ENCODE assay signal across 9 mouse cellular contexts in genomic region chr7:110156712-110157260, GRCm38 (mm10). TPM values are rescaled to one million over a fixed set of nuclear protein-coding genes. Genes with fewer than 3 reads are reported as not detected.
DNase-seq lines count a peak whose midpoint lies in the region; ATAC-seq and TF ChIP-seq lines count a peak whose summit lies in the region.
"Had no signal": no experiment of that assay in that cellular context is flagged by ENCODE, and none has a peak within 500 bp of the region (broad histone marks: within the 10 kb centered on the region; RNA-seq: fewer than 3 reads in every experiment).

No protein-coding gene starts in this region.

- TF ChIP-seq EP300 in MEL (IDR thresholded peaks at IDR 0.05; ENCODE audit: low read depth in 1 of 2, low read length in 2 of 2) = peak; percentile 68 to 75

- peak; percentile 44; the same call in 1 of the 2 replicates for ATAC-seq in lung, embryonic 15.5 days (ENCODE audit: borderline replicate concordance, extremely low read depth, low FRiP score, low TSS enrichment)
- ATAC-seq in forebrain, embryonic 14.5 days = no peak

- no peaks in the 10 kb centered on the region for H3K27me3 ChIP-seq in MEL (ENCODE audit: control insufficient read depth in 1 of 2, insufficient read depth in 2 of 2, low read length in 2 of 2)
- no peaks in the 10 kb centered on the region for H3K27me3 ChIP-seq in lung, embryonic 15.5 days
- no peaks in the 10 kb centered on the region for H3K27me3 ChIP-seq in forebrain, embryonic 14.5 days (replicated peaks; ENCODE audit: control insufficient read depth, insufficient read depth, low read length)
- H3K27me3 ChIP-seq: limb, embryonic 12.5 days had no signal

- H3K9me3 ChIP-seq in MEL (replicated peaks; ENCODE audit: insufficient read depth, low read length) = no peaks in the 10 kb centered on the region
- H3K9me3 ChIP-seq in lung, embryonic 15.5 days = no peaks in the 10 kb centered on the region
- H3K9me3 ChIP-seq in forebrain, embryonic 14.5 days (replicated peaks; ENCODE audit: control insufficient read depth, low read length) = no peaks in the 10 kb centered on the region
- H3K9me3 ChIP-seq: limb, embryonic 12.5 days had no signal

- peak overlapping the region; percentile 61 for H3K9ac ChIP-seq in MEL (ENCODE audit: control insufficient read depth, low read depth, low read length, poor library complexity, severe bottlenecking)
- no peak overlapping the region for H3K9ac ChIP-seq in lung, embryonic 15.5 days
- no peak overlapping the region for H3K9ac ChIP-seq in forebrain, embryonic 14.5 days (ENCODE audit: low read length)
- H3K9ac ChIP-seq: limb, embryonic 12.5 days had no signal

- no peaks in the 10 kb centered on the region for H3K79me2 ChIP-seq in MEL (ENCODE audit: control insufficient read depth, insufficient read depth, low read length, poor library complexity)

- intact Hi-C loops in heart, postnatal 10 days (cut with DNase I) = no loop called here

- peak overlapping the region; percentile 45 to 51 for H3K4me3 ChIP-seq in MEL (ENCODE audit: control insufficient read depth in 1 of 2, insufficient read depth in 1 of 2, low read depth in 2 of 2, low read length in 2 of 2)
- no peak overlapping the region for H3K4me3 ChIP-seq in lung, embryonic 15.5 days
- no peak overlapping the region for H3K4me3 ChIP-seq in forebrain, embryonic 14.5 days (ENCODE audit: low read depth, low read length)
- H3K4me3 ChIP-seq: limb, embryonic 12.5 days had no signal

- peak overlapping the region; percentile 14 for H3K4me2 ChIP-seq in lung, embryonic 15.5 days
- H3K4me2 ChIP-seq in forebrain, embryonic 14.5 days (ENCODE audit: low read length) = no peak overlapping the region
- H3K4me2 ChIP-seq: limb, embryonic 12.5 days had no signal

- peak; percentile 23 to 30 for DNase-seq in cerebellum, postnatal 10 days
- no peak for DNase-seq in cerebellum, postnatal 36 days
- DNase-seq in MEL (ENCODE audit: low read depth, low spot score) = peak; percentile 93
- DNase-seq in heart, postnatal 10 days = peak; percentile 56 to 68
- no peak for DNase-seq in layer of hippocampus, postnatal 25 days (ENCODE audit: extremely low spot score in 1 of 2, low spot score in 1 of 2)
- no peak for DNase-seq in forebrain, embryonic 14.5 days (ENCODE audit: low spot score)
- no peak for DNase-seq in left cerebral cortex, adult 9 months (ENCODE audit: low spot score in 2 of 2)

- no peak for TF ChIP-seq CTCF in MEL (IDR thresholded peaks at IDR 0.05 in 2 of 3, conservative IDR thresholded peaks at IDR 0.05 in 1 of 3; ENCODE audit: control insufficient read depth in 1 of 3, insufficient read depth in 1 of 3, low read depth in 2 of 3, low read length in 3 of 3, poor library complexity in 1 of 3, severe bottlenecking in 1 of 3)

- peak overlapping the region; percentile 74 for H3K27ac ChIP-seq in MEL (ENCODE audit: control insufficient read depth, low read depth, low read length)
- H3K27ac ChIP-seq in lung, embryonic 15.5 days = peak overlapping the region; percentile 72
- H3K27ac ChIP-seq in forebrain, embryonic 14.5 days (ENCODE audit: low read depth, low read length) = no peak overlapping the region
- H3K27ac ChIP-seq: limb, embryonic 12.5 days had no signal

- H3K36me3 ChIP-seq in MEL (ENCODE audit: control insufficient read depth in 1 of 2, insufficient read depth in 2 of 2, low read length in 2 of 2) = peaks cover 0 to 16% of the 10 kb centered on the region in 2 experiments; a peak in 2 of 4 replicates
- no peaks in the 10 kb centered on the region for H3K36me3 ChIP-seq in lung, embryonic 15.5 days
- H3K36me3 ChIP-seq in forebrain, embryonic 14.5 days (ENCODE audit: control insufficient read depth, insufficient read depth, low read length) = no peaks in the 10 kb centered on the region
- H3K36me3 ChIP-seq: limb, embryonic 12.5 days had no signal

- WGBS in lung, embryonic 15.5 days = 22% methylated on average over 4 of the region's 4 CpGs
- WGBS in forebrain, embryonic 14.5 days = 59% methylated on average over 4 of the region's 4 CpGs

- TF ChIP-seq POLR2A in MEL (IDR thresholded peaks at IDR 0.05; ENCODE audit: control insufficient read depth in 1 of 2, insufficient read depth in 1 of 2, low read depth in 1 of 2, low read length in 2 of 2, poor library complexity in 1 of 2) = peak in 1 of 2 experiments; percentile 40; a peak in 1 of 4 replicates

- no peak for TF ChIP-seq RAD21 in MEL (IDR thresholded peaks at IDR 0.05; ENCODE audit: low read depth, low read length)

- H3K4me1 ChIP-seq in MEL (ENCODE audit: control insufficient read depth in 1 of 2, insufficient read depth in 2 of 2, low read length in 2 of 2) = peaks cover 8 to 20% of the 10 kb centered on the region in 2 experiments
- peaks cover 30% of the 10 kb centered on the region for H3K4me1 ChIP-seq in lung, embryonic 15.5 days
- H3K4me1 ChIP-seq in forebrain, embryonic 14.5 days (ENCODE audit: control insufficient read depth, insufficient read depth, low read length) = no peaks in the 10 kb centered on the region
- H3K4me1 ChIP-seq: limb, embryonic 12.5 days had no signal

TF ChIP-seq in MEL, 35 proteins besides CTCF, POLR2A, EP300 and RAD21 (continues in another document):
- TF ChIP-seq KAT2A (conservative IDR thresholded peaks at IDR 0.05; ENCODE audit: low read depth, low read length) (no peak), MAFK (IDR thresholded peaks at IDR 0.05; ENCODE audit: borderline replicate concordance, low read depth, low read length) (no peak), UBTF (IDR thresholded peaks at IDR 0.05; ENCODE audit: borderline replicate concordance, insufficient read depth, low read depth, low read length) (no peak), CHD2 (IDR thresholded peaks at IDR 0.05; ENCODE audit: low read length) (peak; percentile 15; the same call in 1 of the 2 replicates), E2F4 (IDR thresholded peaks at IDR 0.05; ENCODE audit: borderline replicate concordance, low read depth, low read length) (peak; percentile 61; the same call in 1 of the 2 replicates), GATA1 (IDR thresholded peaks at IDR 0.05; ENCODE audit: low read depth, low read length) (peak; percentile 80), TAL1 (IDR thresholded peaks at IDR 0.05; ENCODE audit: low read length) (peak; percentile 26; the same call in 1 of the 2 replicates), MXI1 (IDR thresholded peaks at IDR 0.05; ENCODE audit: low read depth, low read length) (peak; percentile 73), ZC3H11A (IDR thresholded peaks at IDR 0.05; ENCODE audit: low read depth, low read length) (peak; percentile 28), TBP (IDR thresholded peaks at IDR 0.05; ENCODE audit: low read depth, low read length) (peak; percentile 16; the same call in 1 of the 2 replicates), POLR2AphosphoS5 (IDR thresholded peaks at IDR 0.05; ENCODE audit: borderline replicate concordance, low read depth, low read length) (no peak), USF2 (IDR thresholded peaks at IDR 0.05; ENCODE audit: borderline replicate concordance in 1 of 2, insufficient read depth in 1 of 2, low read depth in 1 of 2, low read length in 2 of 2) (no peak), ZMIZ1 (IDR thresholded peaks at IDR 0.05; ENCODE audit: low read depth, low read length) (peak; percentile 58; the same call in 1 of the 2 replicates), ETS1 (IDR thresholded peaks at IDR 0.05; ENCODE audit: low read depth, low read length) (peak; percentile 77), MEF2A (IDR thresholded peaks at IDR 0.05; ENCODE audit: extremely low read depth, insufficient replicate concordance, low read depth, low read length, poor library complexity, severe bottlenecking) (peak; percentile 44; the same call in 1 of the 2 replicates), HCFC1 (IDR thresholded peaks at IDR 0.05; ENCODE audit: low read depth, low read length) (peak; percentile 51; the same call in 1 of the 2 replicates), CHD1 (IDR thresholded peaks at IDR 0.05; ENCODE audit: low read depth, low read length) (no peak), TCF12 (IDR thresholded peaks at IDR 0.05; ENCODE audit: low read depth, low read length) (peak; percentile 63), SMC3 (IDR thresholded peaks at IDR 0.05; ENCODE audit: low read depth, low read length) (peak; percentile 26; the same call in 1 of the 2 replicates), POLR2AphosphoS2 (IDR thresholded peaks at IDR 0.05; ENCODE audit: low read length) (peak; percentile 29; the same call in 1 of the 2 replicates), MAZ (IDR thresholded peaks at IDR 0.05; ENCODE audit: low read depth, low read length) (peak; percentile 92), NRF1 (IDR thresholded peaks at IDR 0.05; ENCODE audit: insufficient read depth, low read depth, low read length, poor library complexity, severe bottlenecking) (no peak), ZNF384 (IDR thresholded peaks at IDR 0.05; ENCODE audit: low read depth, low read length) (no peak; the same call in 1 of the 2 replicates), MYC (IDR thresholded peaks at IDR 0.05; ENCODE audit: low read depth, low read length) (peak; percentile 36; the same call in 1 of the 2 replicates), SIN3A (IDR thresholded peaks at IDR 0.05; ENCODE audit: low read length) (peak; percentile 81), MAX (IDR thresholded peaks at IDR 0.05; ENCODE audit: low read length) (peak; percentile 86), USF1 (IDR thresholded peaks at IDR 0.05; ENCODE audit: low read depth, low read length) (peak; percentile 33; the same call in 1 of the 2 replicates), BHLHE40 (IDR thresholded peaks at IDR 0.05; ENCODE audit: borderline replicate concordance, low read depth, low read length) (0 out of 2 replicates have a peak, but pooled peaks have one; percentile 24), MYB (IDR thresholded peaks at IDR 0.05; ENCODE audit: low read depth, low read length) (peak; percentile 69), GABPA (IDR thresholded peaks at IDR 0.05; ENCODE audit: low read depth, low read length) (no peak), RCOR1 (IDR thresholded peaks at IDR 0.05; ENCODE audit: low read depth, low read length) (peak; percentile 66), JUND (IDR thresholded peaks at IDR 0.05; ENCODE audit: low read depth, low read length) (no peak), NELFE (IDR thresholded peaks at IDR 0.05; ENCODE audit: low read depth, low read length) (peak; percentile 40; the same call in 1 of the 2 replicates)

RNA-seq across cellular contexts. Expression of gene Wee1, which starts 34.9 kb away (rescaled TPM):
- total RNA-seq in MEL (2012; rRNA removed) = 9.3 and 10.8 TPM in 2 replicates
- 10 to 100 TPM in 1 of 2 experiments, not detected in 1; 23.0 TPM for polyA plus RNA-seq in MEL (2012; ENCODE audit: insufficient read depth in 1 of 2, insufficient read length in 2 of 2, low read depth in 1 of 2, low replicate concordance in 2 of 2, missing spikeins in 1 of 2)
- total RNA-seq in heart, postnatal 10 days (2021) = 10 to 100 TPM; 20.5 to 30.7 TPM
- 31.4 and 32.9 TPM in 2 replicates for polyA plus RNA-seq in lung, embryonic 15.5 days (2015; fragmentation: Nextera tagmentation; extraction: Ambion mirVana)
- 10 to 100 TPM; 17.0 to 20.8 TPM for total RNA-seq in layer of hippocampus, postnatal 25 days (2021)
- 11.7 and 13.3 TPM in 2 replicates for polyA plus RNA-seq in forebrain, embryonic 14.5 days (2014; fragmentation: Nextera tagmentation; extraction: Ambion mirVana)

Comparison
In these comparisons a context has a peak if more than half of its experiments do, and no peak if none do; other contexts are left out.
1. DNase-seq: peak in cerebellum, postnatal 10 days (2 of 2), MEL (single experiment) and heart, postnatal 10 days (2 of 2); none in cerebellum, postnatal 36 days (0 of 2), layer of hippocampus, postnatal 25 days (0 of 2), forebrain, embryonic 14.5 days (single experiment) and left cerebral cortex, adult 9 months (0 of 2).
2. H3K4me3 ChIP-seq: peak in MEL (2 of 2); none in lung, embryonic 15.5 days (single experiment) and forebrain, embryonic 14.5 days (single experiment).